Mouse (Mus musculus): Measurements from ENCODE around the gene Sart3.
"Not testable (repeated sequence)": the region's sequence is repeated elsewhere in the genome, so short reads cannot be mapped to it uniquely, and the experiment has no call there.

The Sart3 gene

GRCm38 (mm10) chr5:113791197-113792095 lies 19.1 kb upstream of the Sart3 start:
- DNase-seq (ENCODE audit: low read depth in 2 of 2, low spot score in 2 of 2): no peak

GRCm38 (mm10) chr5:113790453-113791196 lies 18.3 kb upstream of the Sart3 start:
- no peak for DNase-seq (ENCODE audit: low read depth in 2 of 2, low spot score in 2 of 2)

DNA sequence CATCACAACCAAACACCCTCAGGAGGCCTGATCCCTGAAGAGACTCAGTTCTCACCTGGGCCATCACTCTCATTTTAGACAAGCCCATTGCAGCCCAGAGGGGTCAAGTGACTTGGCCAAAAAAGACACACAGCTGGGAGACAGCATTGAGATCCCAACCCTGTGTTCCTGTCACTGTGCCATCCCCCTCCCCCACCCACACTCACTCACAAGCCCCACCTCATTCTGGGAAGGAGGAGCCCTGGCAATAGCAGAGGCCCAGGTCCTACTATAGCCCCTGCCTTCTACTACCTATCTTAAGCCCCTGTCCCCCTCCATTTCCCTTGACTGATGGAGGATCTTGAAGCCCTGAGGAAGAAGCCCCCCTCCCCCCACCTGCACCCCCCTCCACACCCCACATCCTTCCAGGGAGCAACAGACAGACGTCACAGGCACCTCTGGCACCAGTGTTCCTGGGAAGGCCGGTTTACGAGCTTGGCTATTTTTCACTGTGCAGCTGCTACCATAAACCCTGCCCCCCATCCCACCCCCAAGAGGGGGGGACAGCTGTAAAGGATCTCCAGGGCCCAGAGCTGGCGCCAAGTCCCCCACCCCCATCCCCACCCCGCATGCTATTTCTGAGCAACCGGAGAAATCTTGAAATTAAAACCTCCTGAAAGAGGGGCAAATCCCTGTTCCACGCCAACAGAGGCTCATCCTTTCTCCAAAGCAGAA lies 16.9 kb upstream of the Sart3 start:
- no peak for DNase-seq (ENCODE audit: low read depth in 2 of 2, low spot score in 2 of 2)

GRCm38 (mm10) chr5:113788645-113789044 lies 16.3 kb upstream of the Sart3 start:
- DNase-seq (ENCODE audit: low read depth in 2 of 2, low spot score in 2 of 2): no peak

DNA sequence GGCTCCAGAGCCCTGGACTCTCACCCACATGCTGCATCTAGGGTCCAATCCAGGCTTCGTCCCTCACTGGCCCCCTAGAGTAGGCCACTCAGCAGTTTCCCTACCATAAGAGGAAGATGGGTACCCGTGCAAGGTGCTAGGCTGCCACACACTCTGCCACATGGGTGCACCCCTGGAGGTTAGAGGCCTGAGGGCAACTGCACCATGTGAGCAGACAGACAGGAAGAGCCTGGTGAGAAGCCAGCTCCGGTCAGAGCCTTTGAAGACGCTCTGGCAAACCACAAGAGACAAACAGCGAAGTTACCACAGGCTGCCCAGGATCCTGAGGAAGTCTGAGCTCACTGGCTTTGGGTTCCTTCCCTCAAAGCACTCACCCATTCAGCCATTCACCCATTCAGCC lies 14.7 kb upstream of the Sart3 start:
- peak; percentile 49 to 58 for DNase-seq (ENCODE audit: low read depth in 2 of 2, low spot score in 2 of 2)

DNA sequence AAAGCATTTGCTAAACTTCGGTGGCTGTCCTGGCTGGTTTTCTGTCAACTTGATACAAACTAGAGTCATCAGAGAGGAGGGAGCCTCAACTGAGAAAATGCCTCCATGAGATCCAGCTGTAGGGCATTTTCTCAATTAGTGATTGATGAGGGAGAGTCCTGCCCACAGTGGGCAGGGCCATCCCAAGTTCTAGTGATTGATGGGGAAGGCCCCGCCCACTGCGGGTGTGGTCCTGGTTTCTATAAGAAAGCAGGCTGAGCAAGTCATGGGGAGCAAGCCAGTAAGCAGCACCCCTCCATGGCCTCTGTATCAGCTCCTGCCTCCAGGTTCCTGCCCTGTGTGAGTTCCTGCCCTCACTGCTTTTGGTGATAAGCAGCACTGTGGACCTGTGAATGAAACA lies 11.8 kb upstream of the Sart3 start:
- DNase-seq (ENCODE audit: low read depth in 2 of 2, low spot score in 2 of 2): not testable (repeated sequence)

DNA sequence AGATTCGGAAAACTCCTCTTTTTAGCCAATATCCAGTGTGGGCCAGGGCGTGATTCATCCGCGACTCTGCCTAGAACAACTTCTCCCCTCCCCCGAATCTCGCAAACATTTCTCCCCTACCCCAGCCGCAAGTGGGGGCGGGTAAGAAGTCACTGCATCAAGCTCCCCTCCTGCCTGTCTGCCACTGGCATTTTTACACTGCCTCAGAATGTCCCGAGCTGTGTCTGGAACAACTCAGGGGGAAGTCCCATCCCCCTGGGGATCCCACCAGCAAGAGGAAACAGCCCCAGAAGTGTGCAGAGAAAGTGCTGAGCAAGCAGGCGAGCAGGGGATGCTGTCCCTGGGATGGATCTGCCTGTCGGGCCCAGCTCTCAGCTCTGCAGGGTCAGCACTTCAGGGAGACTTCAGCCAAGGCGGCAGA lies 11.3 kb upstream of the Sart3 start:
- no peak for DNase-seq (ENCODE audit: low read depth in 2 of 2, low spot score in 2 of 2)

DNA sequence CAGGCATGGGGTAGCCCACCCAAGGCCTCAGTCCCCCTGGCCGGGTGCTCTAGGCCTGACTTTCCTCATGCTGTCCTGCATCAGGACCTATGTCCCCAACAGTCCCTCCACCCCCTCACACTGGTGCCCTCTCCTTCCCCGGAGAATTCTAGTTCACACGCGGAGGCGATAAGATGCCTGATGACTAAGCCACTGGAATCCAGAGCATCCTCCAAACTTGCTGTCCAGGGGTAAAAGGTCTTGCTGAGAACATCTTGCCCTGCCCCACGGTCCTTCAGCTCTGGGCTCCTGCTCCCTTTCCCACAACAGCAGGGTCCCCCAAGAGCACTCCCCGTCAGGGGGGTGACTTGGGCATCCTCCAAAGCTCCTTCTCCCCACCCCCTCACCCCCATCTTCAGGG lies 10.3 kb upstream of the Sart3 start:
- no peak for DNase-seq (ENCODE audit: low read depth in 2 of 2, low spot score in 2 of 2)

GRCm38 (mm10) chr5:113781875-113782274 lies 9.6 kb upstream of the Sart3 start:
- DNase-seq (ENCODE audit: low read depth in 2 of 2, low spot score in 2 of 2): no peak

- no peak for DNase-seq (ENCODE audit: low read depth in 2 of 2, low spot score in 2 of 2)
Measured at GRCm38 (mm10) chr5:113781254-113781653, 8.9 kb upstream of the Sart3 start.

DNA sequence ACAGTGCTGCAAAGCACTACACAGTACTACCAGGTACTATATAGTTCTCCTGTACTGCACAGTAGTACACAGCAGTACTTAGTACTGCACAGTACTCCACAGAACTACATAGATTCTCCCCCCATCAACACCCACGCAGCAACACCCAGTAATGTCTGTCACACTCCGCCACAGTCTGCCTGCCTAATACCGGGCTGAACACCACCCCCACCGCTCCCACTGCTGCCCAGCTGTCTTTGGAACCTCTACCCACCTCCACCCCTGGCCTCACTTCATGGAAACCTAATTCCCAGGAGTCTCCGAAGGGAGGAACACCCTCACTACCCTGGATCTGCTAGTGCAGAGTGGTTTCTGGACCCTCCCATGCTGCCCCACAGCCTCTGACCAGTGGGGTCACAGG lies 8.5 kb upstream of the Sart3 start:
- DNase-seq (ENCODE audit: low read depth in 2 of 2, low spot score in 2 of 2): no peak

- no peak for DNase-seq (ENCODE audit: low read depth in 2 of 2, low spot score in 2 of 2)
Measured at GRCm38 (mm10) chr5:113780082-113780752, 7.9 kb upstream of the Sart3 start.

DNA sequence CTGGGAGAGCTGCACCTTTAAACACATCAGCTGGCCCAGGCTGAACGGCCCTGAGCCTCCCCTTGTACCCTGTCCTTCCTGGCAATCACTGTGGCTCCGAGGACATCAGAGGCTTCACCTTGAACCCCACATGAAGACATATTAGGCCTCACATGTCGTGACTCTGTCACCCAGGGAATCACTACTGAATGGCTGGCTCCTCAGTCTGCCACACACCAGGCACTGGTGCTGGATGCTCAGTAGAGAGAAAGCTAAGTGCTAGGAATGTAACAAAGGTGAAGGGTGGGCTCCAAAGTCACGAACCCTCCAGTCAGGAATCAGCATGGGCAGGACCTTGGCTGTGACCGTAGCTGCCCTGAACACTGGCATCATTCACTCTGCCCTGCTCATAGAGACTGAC lies 7.3 kb upstream of the Sart3 start:
- no peak for DNase-seq (ENCODE audit: low read depth in 2 of 2, low spot score in 2 of 2)

DNA sequence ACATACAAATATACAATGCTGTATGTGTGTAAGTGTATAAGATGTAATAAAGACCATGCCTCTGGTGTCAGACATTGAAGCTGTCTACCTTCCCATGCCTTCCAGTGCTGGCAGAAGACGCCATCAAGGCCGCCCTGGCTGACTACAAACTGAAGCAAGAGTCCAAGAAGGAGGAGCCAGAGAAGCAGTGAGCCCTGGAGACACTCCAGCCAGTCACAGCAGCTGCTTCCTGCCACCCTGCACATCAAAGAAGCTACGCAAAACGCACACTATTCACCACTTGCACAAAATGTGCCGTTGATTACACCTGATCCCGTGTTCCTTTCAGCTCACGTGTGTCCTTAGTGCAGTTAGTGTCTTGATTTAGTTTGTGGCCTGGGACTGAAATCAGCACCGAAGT lies 5.4 kb upstream of the Sart3 start:
- not testable (repeated sequence) for DNase-seq (ENCODE audit: low read depth in 2 of 2, low spot score in 2 of 2)

- no peak for DNase-seq (ENCODE audit: low read depth in 2 of 2, low spot score in 2 of 2)
Measured at GRCm38 (mm10) chr5:113776896-113777226, 4.6 kb upstream of the Sart3 start.

- no peak for DNase-seq (ENCODE audit: low read depth in 2 of 2, low spot score in 2 of 2)
Measured at GRCm38 (mm10) chr5:113776128-113776895, 4.0 kb upstream of the Sart3 start.

DNA sequence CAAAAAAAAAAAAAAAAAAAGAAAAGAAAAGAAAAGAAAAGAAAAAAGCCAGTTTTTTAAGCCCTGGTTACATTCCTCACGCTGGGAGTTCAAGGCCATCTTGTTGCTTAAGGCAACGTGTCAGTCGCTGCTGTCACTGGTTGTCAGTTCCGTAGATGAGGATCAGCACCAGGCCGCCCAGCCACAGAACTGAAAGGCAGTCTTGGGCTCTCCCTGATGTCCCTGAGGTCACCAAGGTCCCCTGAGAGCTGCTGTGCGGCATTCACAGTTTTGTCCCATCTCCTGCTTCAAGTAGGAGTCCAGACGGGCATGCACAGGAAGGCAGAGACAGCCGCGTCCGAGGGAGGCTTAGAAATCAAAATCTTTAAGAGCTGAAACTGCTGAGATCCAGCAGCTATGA lies 3.3 kb upstream of the Sart3 start:
- no peak for DNase-seq (ENCODE audit: low read depth in 2 of 2, low spot score in 2 of 2)

DNA sequence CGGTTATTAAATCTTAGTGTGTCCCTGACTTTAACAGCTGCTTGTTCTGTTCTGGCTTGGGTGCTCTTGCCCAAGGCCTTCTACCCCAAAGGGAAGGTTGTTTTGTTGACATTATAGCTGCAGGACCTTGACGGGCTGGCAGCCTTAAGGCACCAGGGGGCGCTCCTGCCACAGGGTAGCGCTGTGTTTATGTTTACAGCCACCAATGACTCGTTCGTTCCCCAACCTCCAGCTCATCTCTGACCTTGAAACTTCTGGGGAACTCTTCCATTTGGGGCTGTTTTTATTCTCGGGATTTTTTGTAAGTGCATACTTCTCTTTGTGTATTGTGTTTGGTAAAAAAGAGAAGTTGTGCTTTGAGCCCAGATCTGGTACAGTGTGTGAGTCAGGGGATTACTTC lies 1.4 kb upstream of the Sart3 start:
- DNase-seq (ENCODE audit: low read depth in 2 of 2, low spot score in 2 of 2): peak; percentile 87 to 94

GRCm38 (mm10) chr5:113772905-113773519 lies 702 bp upstream of the Sart3 start:
- DNase-seq (ENCODE audit: low read depth in 2 of 2, low spot score in 2 of 2): peak in 1 of 2 experiments; percentile 7
